Mouse (Mus musculus) C3H10T1/2 (cell line): ENCODE measurements around the gene Gm5134. TPM values are rescaled to one million over a fixed set of nuclear protein-coding genes. Genes with fewer than 3 reads are reported as not detected.

Source experiments
- polyA plus RNA-seq, 2 experiments: library from polyadenylated mRNA; unstranded; fragments of >200 nt; fragmentation: generic; extraction: Trizol; gene quantifications; one replicate each; pipeline ENCODE4 v1.2.1; 2012; ENCODE audit warnings: missing spikeins in 2 of 2

Gm5134 gene
- not detected for polyA plus RNA-seq

GRCm38 (mm10) chr10:75954381-75954811 lies at the start of gene Gm5134:
Gene Gm5134, plus strand, starts transcription at chr10:75954514.

GRCm38 (mm10) chr10:75921026-75921725 lies 33.1 kb upstream of the Gm5134 start, which contains the start of gene Smarcb1:
Gene Smarcb1, minus strand, starts transcription at chr10:75921617.

GRCm38 (mm10) chr10:75932891-75933290 lies 21.4 kb upstream of the Gm5134 start, which contains the start of gene Chchd10:
Gene Chchd10, plus strand, starts transcription at chr10:75933130.

GRCm38 (mm10) chr10:75935680-75936541 lies 18.4 kb upstream of the Gm5134 start, which contains the start of gene Mmp11:
Gene Mmp11, minus strand, starts transcription at chr10:75936496.

GRCm38 (mm10) chr10:75940520-75940919 lies 13.8 kb upstream of the Gm5134 start, which contains the start of gene Gm867:
Gene Gm867, minus strand, starts transcription at chr10:75940672.

GRCm38 (mm10) chr10:75942736-75943477 lies 11.4 kb upstream of the Gm5134 start, which contains the start of gene Vpreb3:
Gene Vpreb3, plus strand, starts transcription at chr10:75943057.

GRCm38 (mm10) chr10:76032402-76033118 lies 78.2 kb downstream of the Gm5134 start, which contains the start of gene Zfp280b:
Gene Zfp280b, plus strand, starts transcription at chr10:76032650.

Other genes starting within 250 kb of the Gm5134 start
- gene Cabin1, start 190.2 kb upstream of the Gm5134 start, polyA plus RNA-seq: 10 to 100 TPM; 10.8 to 44.7 TPM
- gene Ddt, start 181.1 kb upstream of the Gm5134 start, polyA plus RNA-seq: 10 to 100 TPM; 42.5 to 79.9 TPM
- not detected for gene Gm20441, start 173.6 kb upstream of the Gm5134 start, polyA plus RNA-seq
- gene Gstt3, start 173.1 kb upstream of the Gm5134 start, polyA plus RNA-seq: 1 to 10 TPM in 1 of 2 experiments, under 1 TPM in 1; 0.42 to 3.1 TPM
- gene Gstt1, start 155.9 kb upstream of the Gm5134 start, polyA plus RNA-seq: 10 to 100 TPM in 1 of 2 experiments, 1 to 10 TPM in 1; 6.2 to 43.9 TPM
- gene Gstt4, start 132.0 kb upstream of the Gm5134 start, polyA plus RNA-seq: not detected
- 1 to 10 TPM in 1 of 2 experiments, under 1 TPM in 1; 0.08 to 1.2 TPM for gene Gstt2, start 117.1 kb upstream of the Gm5134 start, polyA plus RNA-seq
- gene Mif, start 94.3 kb upstream of the Gm5134 start, polyA plus RNA-seq: 1,000 to 10,000 TPM in 1 of 2 experiments, 100 to 1,000 TPM in 1; 771 to 3,948 TPM
- under 1 TPM in 1 of 2 experiments, not detected in 1; 0.45 TPM for gene Derl3, start 61.1 kb upstream of the Gm5134 start, polyA plus RNA-seq
- 100 to 1,000 TPM; 149 to 179 TPM for gene Smarcb1, start 32.9 kb upstream of the Gm5134 start, polyA plus RNA-seq
- 1 to 10 TPM in 1 of 2 experiments, under 1 TPM in 1; 0.40 to 2.4 TPM for gene Chchd10, start 21.4 kb upstream of the Gm5134 start, polyA plus RNA-seq
- 10 to 100 TPM; 27.3 to 82.1 TPM for gene Mmp11, start 18.0 kb upstream of the Gm5134 start, polyA plus RNA-seq
- gene Gm867, start 13.8 kb upstream of the Gm5134 start, polyA plus RNA-seq: not detected
- gene Vpreb3, start 11.5 kb upstream of the Gm5134 start, polyA plus RNA-seq: not detected
- gene Zfp280b, start 78.1 kb downstream of the Gm5134 start, polyA plus RNA-seq: 1 to 10 TPM in 1 of 2 experiments, under 1 TPM in 1; 0.47 to 3.3 TPM
- not detected for gene Slc5a4b, start 156.4 kb downstream of the Gm5134 start, polyA plus RNA-seq
- not detected for gene Slc5a4a, start 192.9 kb downstream of the Gm5134 start, polyA plus RNA-seq